Mouse (Mus musculus) lung, postnatal 0 days (tissue): ENCODE measurements around the gene Ccdc126.

Experiments used
- CTCF ChIP-seq: IDR thresholded peaks from 2 replicates; pipeline ENCODE4 v1.5.1; 2016; ENCODE audit warnings: antibody characterized with exemption, mild to moderate bottlenecking
- EP300 ChIP-seq: IDR thresholded peaks from 2 replicates; pipeline ENCODE4 v1.6.1; 2016; ENCODE audit warnings: antibody characterized with exemption, mild to moderate bottlenecking, control low read depth

- TF ChIP-seq CTCF (no peak), EP300 (no peak)
Observed at GRCm38 (mm10) chr6:49368212-49368611, 49.1 kb downstream of the Ccdc126 start.
